Mouse (Mus musculus) ES-E14 (cell line): Measurements from ENCODE around the gene Rpl26.

Experiments
- MAFK ChIP-seq: IDR thresholded peaks from 2 replicates; pipeline ENCODE4 v1.6.1; 2014; ENCODE audit warnings: mild to moderate bottlenecking, low read depth, low read length, inconsistent platforms; ENCODE audit not compliant: insufficient read depth
- ZC3H11A ChIP-seq: IDR thresholded peaks from 2 replicates; pipeline ENCODE4 v1.6.1; 2012; ENCODE audit warnings: low read depth, mild to moderate bottlenecking, inconsistent platforms, low read length, borderline replicate concordance

DNA sequence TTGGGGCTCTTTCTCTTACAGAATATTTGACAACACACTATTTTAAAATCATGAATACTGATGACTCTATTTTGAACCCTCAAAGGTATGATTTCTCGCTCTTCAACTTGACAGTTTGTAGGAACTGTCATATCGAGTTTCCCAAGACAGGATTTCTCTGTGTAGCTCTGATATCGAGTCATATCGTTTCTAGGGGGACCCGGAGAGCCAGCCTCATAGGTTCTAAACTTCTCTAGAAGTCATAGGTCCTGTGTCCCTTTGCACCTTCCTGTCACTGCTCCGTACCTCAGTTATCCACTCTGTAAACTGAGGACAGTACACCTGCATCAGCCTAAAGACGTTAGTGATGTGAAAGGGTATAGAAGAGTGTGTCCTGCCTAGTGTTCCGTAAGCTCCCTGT is 1.6 kb upstream of the Rpl26 start:
- no peak for TF ChIP-seq MAFK
- TF ChIP-seq ZC3H11A = no peak
